Comparison of ENCODE assay signal across 13 mouse cellular contexts in the genomic region with DNA sequence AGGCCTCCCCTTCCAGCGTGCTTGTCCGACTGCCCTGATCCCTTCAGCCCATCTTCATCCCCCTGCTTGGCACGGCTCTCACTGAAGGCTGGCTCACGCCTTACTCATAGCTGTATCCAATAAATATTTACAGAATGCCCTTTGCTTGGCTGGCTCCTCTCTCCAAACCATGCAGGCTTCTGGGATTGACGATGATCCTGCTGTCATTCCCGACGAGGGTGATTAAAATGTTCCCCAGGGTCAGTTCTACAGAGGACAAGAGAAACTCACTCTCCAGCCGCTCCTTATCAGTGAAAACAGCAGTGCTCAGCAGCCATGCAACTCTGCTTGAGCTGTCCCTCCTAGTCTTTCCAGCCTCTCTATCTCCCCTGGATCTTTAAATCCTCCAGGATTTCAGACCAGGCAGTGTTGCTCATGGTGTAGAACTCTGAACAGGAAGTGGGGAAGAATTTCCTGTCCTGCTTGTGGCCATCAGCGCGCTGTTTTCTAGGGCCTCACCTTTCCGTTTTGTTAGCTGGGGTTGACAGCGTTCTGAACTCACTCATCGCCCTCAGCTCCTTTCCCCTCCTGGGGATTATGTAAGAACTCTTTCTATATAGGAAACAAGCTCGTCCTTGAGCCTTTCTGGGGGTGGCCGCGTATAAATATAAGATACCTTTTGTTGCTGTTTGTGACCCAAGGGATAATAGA.
DNase-seq lines count a peak whose midpoint lies in the region; ATAC-seq and TF ChIP-seq lines count a peak whose summit lies in the region.
"Had no signal": no experiment of that assay in that cellular context is flagged by ENCODE, and none has a peak within 500 bp of the region (broad histone marks: within the 10 kb centered on the region; RNA-seq: fewer than 3 reads in every experiment).

No protein-coding gene starts in this region.

- H3K4me2 ChIP-seq in kidney, embryonic 14.5 days (replicated peaks; ENCODE audit: low read depth, low read length) = no peak overlapping the region
- peak overlapping the region; percentile 26 for H3K4me2 ChIP-seq in heart, postnatal 0 days (ENCODE audit: low read depth, low read length)
- peak overlapping the region; percentile 22; the same call in 1 of the 2 replicates for H3K4me2 ChIP-seq in lung, postnatal 0 days (replicated peaks; ENCODE audit: low read depth, low read length)
- H3K4me2 ChIP-seq: forebrain, embryonic 13.5 days; liver, embryonic 15.5 days had no signal

- 0 out of 2 replicates have a peak, but pooled peaks have one; percentile 44 for TF ChIP-seq EP300 in heart, postnatal 0 days (IDR thresholded peaks at IDR 0.05; ENCODE audit: low read depth)
- peak; percentile 81 for TF ChIP-seq EP300 in lung, postnatal 0 days (IDR thresholded peaks at IDR 0.05)

- H3K27ac ChIP-seq in kidney, embryonic 14.5 days (ENCODE audit: low read depth, low read length) = no peak overlapping the region
- peak overlapping the region; percentile 62 for H3K27ac ChIP-seq in brown adipose tissue, adult 24 weeks (replicated peaks; ENCODE audit: low read depth, low read length)
- peak overlapping the region; percentile 64 for H3K27ac ChIP-seq in heart, postnatal 0 days (ENCODE audit: low read depth)
- H3K27ac ChIP-seq in lung, postnatal 0 days (ENCODE audit: low read length) = peak overlapping the region; percentile 51
- H3K27ac ChIP-seq: forebrain, embryonic 13.5 days; kidney, postnatal 0 days; liver, embryonic 15.5 days had no signal

- peak; percentile 11 for DNase-seq in kidney, adult 11 months
- DNase-seq in heart, postnatal 0 days (ENCODE audit: low spot score) = peak; percentile 22
- peak; percentile 58 for DNase-seq in lung, postnatal 0 days (ENCODE audit: low spot score)
- DNase-seq in urinary bladder, postnatal 25 days (ENCODE audit: low spot score) = no peak
- DNase-seq in spleen, postnatal 14 days (ENCODE audit: low spot score in 2 of 2) = no peak
- DNase-seq: gastrocnemius, postnatal 25 days had no signal

- H3K9me3 ChIP-seq in kidney, embryonic 14.5 days (ENCODE audit: control insufficient read depth, low read length) = no peaks in the 10 kb centered on the region
- H3K9me3 ChIP-seq in heart, postnatal 0 days (replicated peaks; ENCODE audit: control insufficient read depth, low read length) = no peaks in the 10 kb centered on the region
- no peaks in the 10 kb centered on the region for H3K9me3 ChIP-seq in lung, postnatal 0 days (ENCODE audit: low read length)
- H3K9me3 ChIP-seq: forebrain, embryonic 13.5 days; liver, embryonic 15.5 days had no signal

- ATAC-seq in kidney, embryonic 14.5 days (ENCODE audit: low FRiP score, low TSS enrichment) = no peak
- peak; percentile 24; the same call in 1 of the 2 replicates for ATAC-seq in heart, postnatal 0 days (ENCODE audit: insufficient read depth, low read depth)
- peak; percentile 86 for ATAC-seq in lung, postnatal 0 days
- ATAC-seq in erythroblast, adult 5-6 weeks (replicated peaks; ENCODE audit: low FRiP score, poor library complexity, severe bottlenecking) = no peak
- ATAC-seq: forebrain, embryonic 13.5 days had no signal

- no peak overlapping the region for H3K4me3 ChIP-seq in kidney, embryonic 14.5 days (ENCODE audit: low read length)
- no peak overlapping the region for H3K4me3 ChIP-seq in brown adipose tissue, adult 24 weeks (ENCODE audit: insufficient read depth, low read depth, low read length)
- no peak overlapping the region for H3K4me3 ChIP-seq in heart, postnatal 0 days (ENCODE audit: low read depth, low read length)
- no peak overlapping the region for H3K4me3 ChIP-seq in lung, postnatal 0 days (ENCODE audit: low read depth, low read length)
- H3K4me3 ChIP-seq: forebrain, embryonic 13.5 days; liver, embryonic 15.5 days had no signal

- WGBS in kidney, embryonic 14.5 days = 46% methylated on average over 16 of the region's 16 CpGs
- 13% methylated on average over 16 of the region's 16 CpGs for WGBS in heart, postnatal 0 days
- whole genome bisulfite sequencing in lung, postnatal 0 days = 23% methylated on average over 16 of the region's 16 CpGs

- TF ChIP-seq CTCF in heart, postnatal 0 days (IDR thresholded peaks at IDR 0.05; ENCODE audit: low read depth) = no peak
- no peak for TF ChIP-seq CTCF in lung, postnatal 0 days (IDR thresholded peaks at IDR 0.05)

- H3K9ac ChIP-seq in kidney, embryonic 14.5 days (ENCODE audit: low read depth, low read length) = no peak overlapping the region
- no peak overlapping the region for H3K9ac ChIP-seq in heart, postnatal 0 days (replicated peaks; ENCODE audit: low read depth, low read length)
- H3K9ac ChIP-seq in lung, postnatal 0 days (replicated peaks; ENCODE audit: low read depth) = no peak overlapping the region
- H3K9ac ChIP-seq: forebrain, embryonic 13.5 days; liver, embryonic 15.5 days had no signal

- no peaks in the 10 kb centered on the region for H3K36me3 ChIP-seq in kidney, embryonic 14.5 days (ENCODE audit: control insufficient read depth, insufficient read depth, low read length)
- H3K36me3 ChIP-seq in heart, postnatal 0 days (replicated peaks; ENCODE audit: control insufficient read depth, insufficient read depth, low read length) = no peaks in the 10 kb centered on the region
- no peaks in the 10 kb centered on the region for H3K36me3 ChIP-seq in lung, postnatal 0 days (ENCODE audit: insufficient read depth, low read length)
- H3K36me3 ChIP-seq: liver, embryonic 15.5 days had no signal

- H3K27me3 ChIP-seq in kidney, embryonic 14.5 days (ENCODE audit: control insufficient read depth, insufficient read depth, low read length) = no peaks in the 10 kb centered on the region
- no peaks in the 10 kb centered on the region for H3K27me3 ChIP-seq in heart, postnatal 0 days (ENCODE audit: control insufficient read depth, insufficient read depth, low read length)
- no peaks in the 10 kb centered on the region for H3K27me3 ChIP-seq in lung, postnatal 0 days (replicated peaks; ENCODE audit: insufficient read depth, low read length)
- H3K27me3 ChIP-seq: CH12.LX; forebrain, embryonic 13.5 days had no signal

- peaks cover 5% of the 10 kb centered on the region; the same call in 1 of the 2 replicates for H3K4me1 ChIP-seq in kidney, embryonic 14.5 days (ENCODE audit: control insufficient read depth, insufficient read depth, low read length)
- peaks cover 28% of the 10 kb centered on the region for H3K4me1 ChIP-seq in brown adipose tissue, adult 24 weeks (ENCODE audit: control insufficient read depth, insufficient read depth, insufficient read length, low read length)
- peaks cover 14% of the 10 kb centered on the region for H3K4me1 ChIP-seq in heart, postnatal 0 days (ENCODE audit: control insufficient read depth, insufficient read depth)
- no peaks in the 10 kb centered on the region for H3K4me1 ChIP-seq in lung, postnatal 0 days (ENCODE audit: insufficient read depth, low read depth, low read length)

Comparison
In these comparisons a context has a peak if more than half of its experiments do, and no peak if none do; other contexts are left out.
1. DNase-seq: peak in kidney, adult 11 months (single experiment), heart, postnatal 0 days (single experiment) and lung, postnatal 0 days (single experiment); none in urinary bladder, postnatal 25 days (single experiment) and spleen, postnatal 14 days (0 of 2).
2. ATAC-seq: peak in heart, postnatal 0 days (single experiment) and lung, postnatal 0 days (single experiment); none in kidney, embryonic 14.5 days (single experiment) and erythroblast, adult 5-6 weeks (single experiment).